11 mouse cellular contexts compared by ENCODE assay signal in genomic region chr2:84810526-84810885, GRCm38 (mm10). TPM values are rescaled to one million over a fixed set of nuclear protein-coding genes. Genes with fewer than 3 reads are reported as not detected.
DNase-seq lines count a peak whose midpoint lies in the region; ATAC-seq and TF ChIP-seq lines count a peak whose summit lies in the region.
"Had no signal": no experiment of that assay in that cellular context is flagged by ENCODE, and none has a peak within 500 bp of the region (broad histone marks: within the 10 kb centered on the region; RNA-seq: fewer than 3 reads in every experiment).

No protein-coding gene starts in this region.

- 66% methylated on average over 6 of the region's 6 CpGs for WGBS in heart, embryonic 13.5 days
- WGBS in lung, postnatal 0 days, result 76% methylated on average over 6 of the region's 6 CpGs
- WGBS in liver, embryonic 14.5 days (ENCODE audit: insufficient replicate concordance), result 74% methylated on average over 6 of the region's 6 CpGs
- 74% methylated on average over 6 of the region's 6 CpGs for WGBS in stomach, embryonic 16.5 days

- peaks cover 27% of the 10 kb centered on the region for H3K4me1 ChIP-seq in heart, embryonic 13.5 days
- no peaks in the 10 kb centered on the region for H3K4me1 ChIP-seq in lung, postnatal 0 days (ENCODE audit: insufficient read depth, low read depth, low read length)
- H3K4me1 ChIP-seq in liver, embryonic 14.5 days (replicated peaks; ENCODE audit: control insufficient read depth in 2 of 2, insufficient read depth in 2 of 2, low read length in 1 of 2), result peaks cover 42 to 46% of the 10 kb centered on the region in 2 experiments
- H3K4me1 ChIP-seq in stomach, embryonic 16.5 days (ENCODE audit: control insufficient read depth, insufficient read depth, low read length), result peaks cover 3% of the 10 kb centered on the region; the same call in 1 of the 2 replicates

- no peak for DNase-seq in heart, adult 11 months
- DNase-seq in lung, postnatal 0 days (ENCODE audit: low spot score), result no peak
- DNase-seq in lung, postnatal 36 days, result no peak
- no peak for DNase-seq in liver, embryonic 14.5 days (ENCODE audit: low read depth in 3 of 3, low spot score in 3 of 3)
- DNase-seq in adrenal gland, postnatal 25 days, result no peak
- no peak for DNase-seq in urinary bladder, adult 2 months (ENCODE audit: low spot score)

- no peak for ATAC-seq in heart, embryonic 13.5 days (ENCODE audit: extremely low read depth, insufficient number of reproducible peaks, low FRiP score, low TSS enrichment)
- ATAC-seq in lung, postnatal 0 days, result 0 out of 2 replicates have a peak, but pooled peaks have one; percentile 5
- ATAC-seq in liver, embryonic 14.5 days (ENCODE audit: insufficient read depth), result no peak
- ATAC-seq in stomach, embryonic 16.5 days (ENCODE audit: insufficient read depth, low FRiP score), result 0 out of 2 replicates have a peak, but pooled peaks have one; percentile 2

- peaks cover 31% of the 10 kb centered on the region for H3K36me3 ChIP-seq in heart, embryonic 13.5 days
- peaks cover 7% of the 10 kb centered on the region; the same call in 1 of the 2 replicates for H3K36me3 ChIP-seq in lung, postnatal 0 days (ENCODE audit: insufficient read depth, low read length)
- peaks cover 50% of the 10 kb centered on the region for H3K36me3 ChIP-seq in liver, embryonic 14.5 days (replicated peaks; ENCODE audit: control insufficient read depth, insufficient read depth, low read depth)
- H3K36me3 ChIP-seq in stomach, embryonic 16.5 days (ENCODE audit: control insufficient read depth, insufficient read depth, low read length), result no peaks in the 10 kb centered on the region

- peak overlapping the region; percentile 86 for H3K27ac ChIP-seq in heart, embryonic 13.5 days (replicated peaks)
- no peak overlapping the region for H3K27ac ChIP-seq in lung, postnatal 0 days (ENCODE audit: low read length)
- peak overlapping the region; percentile 99 for H3K27ac ChIP-seq in liver, embryonic 14.5 days
- H3K27ac ChIP-seq in stomach, embryonic 16.5 days (ENCODE audit: low read length), result no peak overlapping the region

- TF ChIP-seq EP300 in lung, postnatal 0 days (IDR thresholded peaks at IDR 0.05), result no peak
- TF ChIP-seq EP300 in liver, embryonic 14.5 days (IDR thresholded peaks at IDR 0.05; ENCODE audit: low read depth), result no peak

- no peaks in the 10 kb centered on the region for H3K27me3 ChIP-seq in heart, embryonic 13.5 days (replicated peaks)
- H3K27me3 ChIP-seq in lung, postnatal 0 days (replicated peaks; ENCODE audit: insufficient read depth, low read length), result no peaks in the 10 kb centered on the region
- H3K27me3 ChIP-seq in liver, embryonic 14.5 days (ENCODE audit: control insufficient read depth, insufficient read depth, low read length), result no peaks in the 10 kb centered on the region
- no peaks in the 10 kb centered on the region for H3K27me3 ChIP-seq in stomach, embryonic 16.5 days (ENCODE audit: control insufficient read depth, insufficient read depth, low read length)
- H3K27me3 ChIP-seq: CH12.LX had no signal

- H3K4me3 ChIP-seq in heart, embryonic 13.5 days, result 0 out of 2 replicates have a peak overlapping the region, but pooled peaks have one; percentile 43
- no peak overlapping the region for H3K4me3 ChIP-seq in lung, postnatal 0 days (ENCODE audit: low read depth, low read length)
- H3K4me3 ChIP-seq in liver, embryonic 14.5 days (ENCODE audit: insufficient read depth in 1 of 2, low read depth in 2 of 2, low read length in 2 of 2), result peak overlapping the region; percentile 5 to 6; a peak in 2 of 4 replicates
- peak overlapping the region; percentile 34; the same call in 1 of the 2 replicates for H3K4me3 ChIP-seq in stomach, embryonic 16.5 days (replicated peaks; ENCODE audit: low read length)

- H3K9me3 ChIP-seq in heart, embryonic 13.5 days, result no peaks in the 10 kb centered on the region
- no peaks in the 10 kb centered on the region for H3K9me3 ChIP-seq in lung, postnatal 0 days (ENCODE audit: low read length)
- no peaks in the 10 kb centered on the region for H3K9me3 ChIP-seq in liver, embryonic 14.5 days (ENCODE audit: control insufficient read depth, low read length)
- H3K9me3 ChIP-seq in stomach, embryonic 16.5 days (replicated peaks; ENCODE audit: control insufficient read depth, low read length), result no peaks in the 10 kb centered on the region

- peak overlapping the region; percentile 25; the same call in 1 of the 2 replicates for H3K9ac ChIP-seq in heart, embryonic 13.5 days
- H3K9ac ChIP-seq in lung, postnatal 0 days (replicated peaks; ENCODE audit: low read depth), result no peak overlapping the region
- peak overlapping the region; percentile 42 for H3K9ac ChIP-seq in liver, embryonic 14.5 days (replicated peaks)
- H3K9ac ChIP-seq in stomach, embryonic 16.5 days (ENCODE audit: low read length), result no peak overlapping the region

- peak overlapping the region; percentile 69 for H3K4me2 ChIP-seq in heart, embryonic 13.5 days
- peak overlapping the region; percentile 60; the same call in 1 of the 2 replicates for H3K4me2 ChIP-seq in lung, postnatal 0 days (replicated peaks; ENCODE audit: low read depth, low read length)
- H3K4me2 ChIP-seq in liver, embryonic 14.5 days (ENCODE audit: low read depth), result peak overlapping the region; percentile 91
- H3K4me2 ChIP-seq in stomach, embryonic 16.5 days (ENCODE audit: low read depth, low read length), result peak overlapping the region; percentile 64

- TF ChIP-seq CTCF in lung, postnatal 0 days (IDR thresholded peaks at IDR 0.05), result no peak
- TF ChIP-seq CTCF in liver, embryonic 14.5 days (IDR thresholded peaks at IDR 0.05; ENCODE audit: low read depth), result no peak

RNA-seq across cellular contexts. Expression of gene Ube2l6, which starts 11.9 kb away (rescaled TPM):
- 92.5 and 114 TPM in 2 replicates for polyA plus RNA-seq in heart, embryonic 13.5 days (2015; fragmentation: Nextera tagmentation; extraction: Ambion mirVana)
- polyA plus RNA-seq in lung, postnatal 0 days (2015; fragmentation: Nextera tagmentation; extraction: Ambion mirVana), result 83.7 and 85.6 TPM in 2 replicates
- 243 and 304 TPM in 2 replicates for polyA plus RNA-seq in liver, embryonic 14.5 days (2012; rRNA removed)
- polyA plus RNA-seq in liver, embryonic 14.5 days (2014; fragmentation: Nextera tagmentation; extraction: Ambion mirVana), result 469 and 479 TPM in 2 replicates
- polyA plus RNA-seq in stomach, embryonic 16.5 days (2015; fragmentation: Nextera tagmentation; extraction: Ambion mirVana), result 67.7 and 68.9 TPM in 2 replicates
- 16.9 and 19.9 TPM in 2 replicates for total RNA-seq in adrenal gland, postnatal 25 days (2021)
- polyA plus RNA-seq in urinary bladder, adult 2 months (2012; rRNA removed), result 36.2 and 36.3 TPM in 2 replicates

RNA-seq across cellular contexts. Expression of gene Smtnl1, which starts 11.9 kb away (rescaled TPM):
- 0.24 and 0.27 TPM in 2 replicates for polyA plus RNA-seq in heart, embryonic 13.5 days (2015; fragmentation: Nextera tagmentation; extraction: Ambion mirVana)
- 0.44 and 0.53 TPM in 2 replicates for polyA plus RNA-seq in lung, postnatal 0 days (2015; fragmentation: Nextera tagmentation; extraction: Ambion mirVana)
- polyA plus RNA-seq in liver, embryonic 14.5 days (2012; rRNA removed), result 0.09 and 0.38 TPM in 2 replicates
- 0.23 and 0.25 TPM in 2 replicates for polyA plus RNA-seq in liver, embryonic 14.5 days (2014; fragmentation: Nextera tagmentation; extraction: Ambion mirVana)
- polyA plus RNA-seq in stomach, embryonic 16.5 days (2015; fragmentation: Nextera tagmentation; extraction: Ambion mirVana), result 0.42 and 1.7 TPM in 2 replicates
- not detected in 2 replicates for total RNA-seq in adrenal gland, postnatal 25 days (2021)
- polyA plus RNA-seq in urinary bladder, adult 2 months (2012; rRNA removed), result not detected in 2 replicates
- total RNA-seq: layer of hippocampus, adult 2 months; megakaryocyte-erythroid progenitor cell, adult 5-6 weeks had no signal

RNA-seq across cellular contexts. Expression of gene Timm10, which starts 16.3 kb away (rescaled TPM):
- 72.3 and 89.1 TPM in 2 replicates for polyA plus RNA-seq in heart, embryonic 13.5 days (2015; fragmentation: Nextera tagmentation; extraction: Ambion mirVana)
- polyA plus RNA-seq in lung, postnatal 0 days (2015; fragmentation: Nextera tagmentation; extraction: Ambion mirVana), result 24.2 and 28.5 TPM in 2 replicates
- 39.8 and 46.6 TPM in 2 replicates for polyA plus RNA-seq in liver, embryonic 14.5 days (2012; rRNA removed)
- 40.6 and 41.5 TPM in 2 replicates for polyA plus RNA-seq in liver, embryonic 14.5 days (2014; fragmentation: Nextera tagmentation; extraction: Ambion mirVana)
- 36.7 and 45.6 TPM in 2 replicates for polyA plus RNA-seq in stomach, embryonic 16.5 days (2015; fragmentation: Nextera tagmentation; extraction: Ambion mirVana)
- 40.4 and 43.8 TPM in 2 replicates for total RNA-seq in adrenal gland, postnatal 25 days (2021)
- 35.0 and 47.5 TPM in 2 replicates for polyA plus RNA-seq in urinary bladder, adult 2 months (2012; rRNA removed)

RNA-seq across cellular contexts. Expression of gene Slc43a1, which starts 28.1 kb away (rescaled TPM):
- 16.1 and 17.1 TPM in 2 replicates for polyA plus RNA-seq in heart, embryonic 13.5 days (2015; fragmentation: Nextera tagmentation; extraction: Ambion mirVana)
- 4.9 and 6.6 TPM in 2 replicates for polyA plus RNA-seq in lung, postnatal 0 days (2015; fragmentation: Nextera tagmentation; extraction: Ambion mirVana)
- 144 and 151 TPM in 2 replicates for polyA plus RNA-seq in liver, embryonic 14.5 days (2012; rRNA removed)
- polyA plus RNA-seq in liver, embryonic 14.5 days (2014; fragmentation: Nextera tagmentation; extraction: Ambion mirVana), result 174 and 198 TPM in 2 replicates
- 20.8 TPM in 2 replicates for polyA plus RNA-seq in stomach, embryonic 16.5 days (2015; fragmentation: Nextera tagmentation; extraction: Ambion mirVana)
- 2.4 and 4.3 TPM in 2 replicates for total RNA-seq in adrenal gland, postnatal 25 days (2021)
- polyA plus RNA-seq in urinary bladder, adult 2 months (2012; rRNA removed), result 11.4 and 12.6 TPM in 2 replicates

RNA-seq across cellular contexts. Expression of gene Serping1, which starts 35.3 kb away (rescaled TPM):
- 38.8 and 40.2 TPM in 2 replicates for polyA plus RNA-seq in heart, embryonic 13.5 days (2015; fragmentation: Nextera tagmentation; extraction: Ambion mirVana)
- 269 and 283 TPM in 2 replicates for polyA plus RNA-seq in lung, postnatal 0 days (2015; fragmentation: Nextera tagmentation; extraction: Ambion mirVana)
- 32.4 and 35.4 TPM in 2 replicates for polyA plus RNA-seq in liver, embryonic 14.5 days (2012; rRNA removed)
- 45.4 and 61.5 TPM in 2 replicates for polyA plus RNA-seq in liver, embryonic 14.5 days (2014; fragmentation: Nextera tagmentation; extraction: Ambion mirVana)
- 98.2 and 102 TPM in 2 replicates for polyA plus RNA-seq in stomach, embryonic 16.5 days (2015; fragmentation: Nextera tagmentation; extraction: Ambion mirVana)
- total RNA-seq in adrenal gland, postnatal 25 days (2021), result 31.8 and 33.5 TPM in 2 replicates
- polyA plus RNA-seq in urinary bladder, adult 2 months (2012; rRNA removed), result 711 and 879 TPM in 2 replicates
- total RNA-seq: CH12.LX; megakaryocyte-erythroid progenitor cell, adult 5-6 weeks had no signal

Comparison
In these comparisons a context has a peak if more than half of its experiments do, and no peak if none do; other contexts are left out.
1. ATAC-seq: peak in lung, postnatal 0 days (single experiment) and stomach, embryonic 16.5 days (single experiment); none in heart, embryonic 13.5 days (single experiment) and liver, embryonic 14.5 days (single experiment).
2. H3K27ac ChIP-seq: peak in heart, embryonic 13.5 days (single experiment) and liver, embryonic 14.5 days (single experiment); none in lung, postnatal 0 days (single experiment) and stomach, embryonic 16.5 days (single experiment).
3. H3K9ac ChIP-seq: peak in heart, embryonic 13.5 days (single experiment) and liver, embryonic 14.5 days (single experiment); none in lung, postnatal 0 days (single experiment) and stomach, embryonic 16.5 days (single experiment).
4. Peak in every context shown above with its lines, with median percentiles within 50 percentile points of each other: H3K4me2 ChIP-seq.